Mouse (Mus musculus): Measurements from ENCODE around the gene Stard5. TPM values are rescaled to one million over a fixed set of nuclear protein-coding genes. Genes with fewer than 3 reads are reported as not detected.

The Stard5 gene
- polyA plus RNA-seq, 1 experiment from 2014 or later: 5.9 TPM

- Histone ChIP-seq H3K4me2 (no peak overlapping the region), H3K9ac (no peak overlapping the region), H3K9me3 (no peaks in the 10 kb centered on the region), H3K36me3 (replicated peaks) (no peaks in the 10 kb centered on the region), H3K27me3 (replicated peaks) (no peaks in the 10 kb centered on the region), H3K4me1 (no peaks in the 10 kb centered on the region), H3K4me3 (no peak overlapping the region), H3K27ac (no peak overlapping the region)
- no peak for ATAC-seq (replicated peaks)
- 92% methylated on average over 8 of the region's 8 CpGs for WGBS
Observed at GRCm38 (mm10) chr7:83637781-83638583, 6.2 kb downstream of the Stard5 start.

- H3K4me2 ChIP-seq: no peak overlapping the region
- no peaks in the 10 kb centered on the region for H3K27me3 ChIP-seq (replicated peaks)
- no peaks in the 10 kb centered on the region for H3K36me3 ChIP-seq (replicated peaks)
- ATAC-seq (replicated peaks): no peak
- H3K4me3 ChIP-seq: no peak overlapping the region
- no peaks in the 10 kb centered on the region for H3K4me1 ChIP-seq
- WGBS: 84% methylated on average over 3 of the region's 3 CpGs
- H3K27ac ChIP-seq: no peak overlapping the region
- H3K9me3 ChIP-seq: no peaks in the 10 kb centered on the region
- no peak overlapping the region for H3K9ac ChIP-seq
Observed at GRCm38 (mm10) chr7:83639084-83639483, 7.3 kb downstream of the Stard5 start.

GRCm38 (mm10) chr7:83640581-83640980 lies 8.8 kb downstream of the Stard5 start:
- Histone ChIP-seq H3K27me3 (replicated peaks) (no peaks in the 10 kb centered on the region), H3K27ac (no peak overlapping the region), H3K4me2 (no peak overlapping the region), H3K9me3 (no peaks in the 10 kb centered on the region), H3K36me3 (replicated peaks) (no peaks in the 10 kb centered on the region), H3K9ac (no peak overlapping the region), H3K4me3 (no peak overlapping the region), H3K4me1 (no peaks in the 10 kb centered on the region)
- WGBS: 91% methylated on average over 5 of the region's 5 CpGs
- no peak for ATAC-seq (replicated peaks)

GRCm38 (mm10) chr7:83641163-83641562 lies 9.4 kb downstream of the Stard5 start:
- no peak for ATAC-seq (replicated peaks)
- no peak overlapping the region for H3K4me3 ChIP-seq
- H3K4me1 ChIP-seq: no peaks in the 10 kb centered on the region
- H3K4me2 ChIP-seq: no peak overlapping the region
- H3K36me3 ChIP-seq (replicated peaks): no peaks in the 10 kb centered on the region
- 59% methylated on average over 2 of the region's 2 CpGs for WGBS
- no peak overlapping the region for H3K9ac ChIP-seq
- no peak overlapping the region for H3K27ac ChIP-seq
- H3K9me3 ChIP-seq: no peaks in the 10 kb centered on the region
- no peaks in the 10 kb centered on the region for H3K27me3 ChIP-seq (replicated peaks)

- H3K4me2 ChIP-seq: no peak overlapping the region
- WGBS: 86% methylated on average over 6 of the region's 6 CpGs
- no peak overlapping the region for H3K27ac ChIP-seq
- H3K36me3 ChIP-seq (replicated peaks): no peaks in the 10 kb centered on the region
- H3K4me3 ChIP-seq: no peak overlapping the region
- no peak for ATAC-seq (replicated peaks)
- H3K9me3 ChIP-seq: no peaks in the 10 kb centered on the region
- H3K27me3 ChIP-seq (replicated peaks): no peaks in the 10 kb centered on the region
- no peak overlapping the region for H3K9ac ChIP-seq
- H3K4me1 ChIP-seq: no peaks in the 10 kb centered on the region
Observed at GRCm38 (mm10) chr7:83643581-83643980, 11.8 kb downstream of the Stard5 start.

GRCm38 (mm10) chr7:83644761-83645160 lies 13.0 kb downstream of the Stard5 start:
- Histone ChIP-seq H3K36me3 (replicated peaks) (no peaks in the 10 kb centered on the region), H3K27me3 (replicated peaks) (no peaks in the 10 kb centered on the region), H3K27ac (no peak overlapping the region), H3K4me1 (no peaks in the 10 kb centered on the region), H3K4me2 (no peak overlapping the region), H3K9ac (no peak overlapping the region), H3K4me3 (no peak overlapping the region), H3K9me3 (no peaks in the 10 kb centered on the region)
- WGBS: 79% methylated on average over 2 of the region's 2 CpGs
- ATAC-seq (replicated peaks): no peak

- no peak overlapping the region for H3K4me3 ChIP-seq
- H3K36me3 ChIP-seq (replicated peaks): no peaks in the 10 kb centered on the region
- 83% methylated on average over 5 of the region's 5 CpGs for WGBS
- H3K27me3 ChIP-seq (replicated peaks): no peaks in the 10 kb centered on the region
- no peak for ATAC-seq (replicated peaks)
- no peak overlapping the region for H3K27ac ChIP-seq
- H3K4me2 ChIP-seq: no peak overlapping the region
- no peaks in the 10 kb centered on the region for H3K4me1 ChIP-seq
- H3K9ac ChIP-seq: no peak overlapping the region
- H3K9me3 ChIP-seq: no peaks in the 10 kb centered on the region
Observed at GRCm38 (mm10) chr7:83645476-83645875, 13.7 kb downstream of the Stard5 start.

GRCm38 (mm10) chr7:83648807-83649206 lies 17.0 kb downstream of the Stard5 start:
- Histone ChIP-seq H3K36me3 (replicated peaks) (no peaks in the 10 kb centered on the region), H3K4me3 (no peak overlapping the region), H3K4me2 (no peak overlapping the region), H3K4me1 (no peaks in the 10 kb centered on the region), H3K9me3 (no peaks in the 10 kb centered on the region), H3K9ac (no peak overlapping the region), H3K27me3 (replicated peaks) (no peaks in the 10 kb centered on the region), H3K27ac (no peak overlapping the region)
- WGBS: 85% methylated on average over 7 of the region's 7 CpGs
- ATAC-seq (replicated peaks): no peak

- Histone ChIP-seq H3K4me2 (no peak overlapping the region), H3K4me1 (no peaks in the 10 kb centered on the region), H3K27ac (no peak overlapping the region), H3K4me3 (no peak overlapping the region), H3K9me3 (no peaks in the 10 kb centered on the region), H3K27me3 (replicated peaks) (no peaks in the 10 kb centered on the region), H3K9ac (no peak overlapping the region), H3K36me3 (replicated peaks) (no peaks in the 10 kb centered on the region)
- ATAC-seq (replicated peaks): no peak
- WGBS: 92% methylated on average over 5 of the region's 5 CpGs
Observed at GRCm38 (mm10) chr7:83650638-83651037, 18.9 kb downstream of the Stard5 start.

GRCm38 (mm10) chr7:83652498-83652897 lies 20.7 kb downstream of the Stard5 start:
- no peak overlapping the region for H3K27ac ChIP-seq
- no peaks in the 10 kb centered on the region for H3K9me3 ChIP-seq

GRCm38 (mm10) chr7:83653605-83654051 lies 21.9 kb downstream of the Stard5 start:
- 92% methylated on average over 2 of the region's 2 CpGs for WGBS
- H3K27me3 ChIP-seq (replicated peaks): no peaks in the 10 kb centered on the region
- no peaks in the 10 kb centered on the region for H3K9me3 ChIP-seq
- H3K4me3 ChIP-seq: no peak overlapping the region
- H3K4me2 ChIP-seq: no peak overlapping the region
- no peak overlapping the region for H3K9ac ChIP-seq
- no peaks in the 10 kb centered on the region for H3K4me1 ChIP-seq
- H3K27ac ChIP-seq: no peak overlapping the region
- ATAC-seq (replicated peaks): no peak
- H3K36me3 ChIP-seq (replicated peaks): no peaks in the 10 kb centered on the region

More at GRCm38 (mm10) chr7:83652498-83652897, 20.7 kb downstream of the Stard5 start:
- H3K4me3 ChIP-seq: no peak overlapping the region
- H3K9ac ChIP-seq: no peak overlapping the region
- ATAC-seq (replicated peaks): no peak
- H3K36me3 ChIP-seq (replicated peaks): no peaks in the 10 kb centered on the region
- H3K4me1 ChIP-seq: no peaks in the 10 kb centered on the region
- WGBS: 78% methylated on average over 5 of the region's 5 CpGs
- H3K4me2 ChIP-seq: no peak overlapping the region
- H3K27me3 ChIP-seq (replicated peaks): no peaks in the 10 kb centered on the region

GRCm38 (mm10) chr7:83654196-83654595 lies 22.4 kb downstream of the Stard5 start:
- Histone ChIP-seq H3K27ac (no peak overlapping the region), H3K9me3 (no peaks in the 10 kb centered on the region), H3K9ac (no peak overlapping the region), H3K36me3 (replicated peaks) (no peaks in the 10 kb centered on the region), H3K4me1 (no peaks in the 10 kb centered on the region), H3K27me3 (replicated peaks) (no peaks in the 10 kb centered on the region), H3K4me2 (no peak overlapping the region), H3K4me3 (no peak overlapping the region)
- ATAC-seq (replicated peaks): no peak
- 86% methylated on average over 2 of the region's 2 CpGs for WGBS

- Histone ChIP-seq H3K9me3 (no peaks in the 10 kb centered on the region), H3K4me2 (no peak overlapping the region), H3K27ac (no peak overlapping the region), H3K36me3 (replicated peaks) (no peaks in the 10 kb centered on the region), H3K4me3 (no peak overlapping the region), H3K9ac (no peak overlapping the region), H3K27me3 (replicated peaks) (no peaks in the 10 kb centered on the region), H3K4me1 (no peaks in the 10 kb centered on the region)
- ATAC-seq (replicated peaks): no peak
- WGBS: 75% methylated on average over 5 of the region's 5 CpGs
Observed at GRCm38 (mm10) chr7:83654938-83655630, 23.3 kb downstream of the Stard5 start.
